Mouse (Mus musculus) embryonic fibroblast, embryonic 13.5 days (primary cell): Measurements from ENCODE around the gene D1Ertd622e.

Source experiments
- CTCF ChIP-seq: IDR thresholded peaks from 2 replicates; pipeline ENCODE4 v1.5.1; 2011; ENCODE audit warnings: mild to moderate bottlenecking, control low read depth, low read length, moderate library complexity, borderline replicate concordance; ENCODE audit not compliant: insufficient read depth
- POLR2A ChIP-seq: IDR thresholded peaks from 2 replicates; pipeline ENCODE4 v1.6.1; 2011; ENCODE audit warnings: low read depth, mild to moderate bottlenecking, control low read depth, low read length, moderate library complexity

GRCm38 (mm10) chr1:97622574-97623208 lies 39.2 kb downstream of the D1Ertd622e start:
- TF ChIP-seq POLR2A, result no peak
- TF ChIP-seq CTCF, result no peak
